Mouse (Mus musculus) kidney, adult 2 months (tissue): ENCODE results near the gene Epor. TPM values are rescaled to one million over a fixed set of nuclear protein-coding genes. Genes with fewer than 3 reads are reported as not detected.

ENCODE experiments used
- DNase-seq: peaks from one replicate; pipeline ENCODE4 v3.0.0; 2021
- H3K27ac ChIP-seq: fragments of 200-500 bp; 2 replicates; pipeline ENCODE4 v1.5.1; 2012; ENCODE audit warnings: low read depth, low read length, control low read depth, inconsistent platforms; ENCODE audit not compliant: insufficient read depth
- H3K27me3 ChIP-seq: fragments of 200-500 bp; replicated peaks from 2 replicates; pipeline ENCODE4 v1.6.1; 2012; ENCODE audit warnings: mild to moderate bottlenecking, moderate library complexity, low read length, inconsistent platforms; ENCODE audit not compliant: control insufficient read depth, insufficient read depth
- H3K36me3 ChIP-seq: fragments of 200-500 bp; 2 replicates; pipeline ENCODE4 v1.6.1; 2012; ENCODE audit warnings: mild to moderate bottlenecking, moderate library complexity, low read length, inconsistent platforms; ENCODE audit not compliant: control insufficient read depth, insufficient read depth
- H3K4me1 ChIP-seq: fragments of 200-500 bp; 2 replicates; pipeline ENCODE4 v1.6.1; 2011; ENCODE audit warnings: low read length; ENCODE audit not compliant: control insufficient read depth, insufficient read depth
- H3K4me3 ChIP-seq: fragments of 200-500 bp; 2 replicates; pipeline ENCODE4 v1.5.1; 2011; ENCODE audit warnings: mild to moderate bottlenecking, low read depth, low read length, control low read depth; ENCODE audit not compliant: insufficient read depth
- CTCF ChIP-seq: fragments of 200-500 bp; conservative IDR thresholded peaks from 2 replicates; pipeline ENCODE4 v1.5.1; 2011; ENCODE audit warnings: low read depth, mild to moderate bottlenecking, control low read depth, low read length, moderate library complexity, mixed read lengths; ENCODE audit not compliant: insufficient read depth, insufficient read length
- POLR2A ChIP-seq: fragments of 200-500 bp; IDR thresholded peaks from one replicate; pipeline ENCODE4 v1.6.1; 2011; ENCODE audit warnings: low read depth, low read length, control low read depth
- WGBS: fragments of 180-500 bp; shearing (Covaris S2); methylation state at CpG from one replicate; pipeline ENCODE4 v1.1.7; 2018; 5-methylcytosine and 5-hydroxymethylcytosine counted together
- polyA plus RNA-seq: library from polyadenylated mRNA; depleted of rRNA; stranded (reverse); fragments of >200 nt; gene quantifications from 2 replicates; pipeline ENCODE4 v1.2.3, GENCODE M21; 2012

Gene Epor
- polyA plus RNA-seq, 1 experiment, result 14.0 TPM

DNA sequence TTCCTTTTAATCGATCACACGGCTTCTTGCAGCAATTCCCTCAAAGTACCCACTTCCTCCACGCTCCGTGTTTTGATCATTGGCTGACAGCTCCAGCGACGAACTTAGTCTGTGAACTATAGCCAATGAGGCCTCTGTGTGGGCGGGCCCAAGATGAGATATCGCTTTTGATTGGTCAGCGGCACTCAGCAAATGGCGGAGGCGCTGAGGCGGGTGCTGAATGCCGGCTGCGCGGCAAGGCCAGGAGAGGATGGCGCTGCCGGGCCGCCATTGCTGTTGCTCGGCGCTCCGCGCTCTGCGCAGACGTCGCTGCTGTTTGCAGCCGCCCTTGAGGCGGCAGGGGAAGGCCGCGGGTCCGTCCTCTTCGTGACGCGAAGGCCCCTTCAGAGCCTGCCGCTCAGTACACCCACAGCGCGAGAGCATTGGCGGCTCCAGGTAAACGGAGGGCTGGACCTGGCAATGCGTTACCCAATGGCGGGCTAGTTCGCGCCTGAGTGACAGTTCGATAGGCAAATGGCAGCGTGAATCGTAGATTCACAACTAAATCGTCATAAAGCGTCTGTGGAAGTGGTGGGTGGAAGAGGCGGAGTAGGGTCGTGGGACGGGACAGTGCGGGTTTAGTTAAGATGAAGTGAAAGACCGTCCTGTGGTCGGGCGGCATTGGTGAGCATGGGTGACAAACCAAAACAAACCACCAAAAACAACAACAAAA, 7.6 kb downstream of the Epor start, which contains the start of gene Swsap1:
Swsap1 (plus strand) TSS at position 186 of the 712 bp plus-strand sequence.
- under 1% methylated on average over 54 of the region's 54 CpGs for WGBS
- Histone ChIP-seq H3K4me1 (peaks cover 7% of the 10 kb centered on the region), H3K36me3 (no peaks in the 10 kb centered on the region), H3K27ac (peak within 1 kb of the TSS; percentile 91), H3K4me3 (peak within 1 kb of the TSS; percentile 64), H3K27me3 (no peaks in the 10 kb centered on the region)
- peak; percentile 99 for DNase-seq
- TF ChIP-seq CTCF, result no peak
- peak; percentile 18 for TF ChIP-seq POLR2A

DNA sequence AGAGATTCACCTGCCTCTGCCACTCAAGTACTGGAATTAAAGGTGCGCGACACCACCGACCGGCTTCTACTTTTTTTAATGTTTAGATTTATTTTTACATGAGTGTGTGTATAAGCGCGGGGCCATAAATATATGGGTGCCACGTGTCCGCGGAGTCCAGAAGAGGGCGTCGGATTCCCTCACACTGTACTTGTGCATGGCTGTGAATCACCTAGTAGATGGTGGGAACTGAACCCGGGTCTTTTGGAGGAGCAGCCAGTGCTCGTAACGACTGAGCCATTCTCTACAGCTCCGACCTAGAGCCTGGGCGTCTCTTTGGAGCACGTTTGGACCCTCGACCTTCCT, 8.1 kb downstream of the Epor start:
- TF ChIP-seq CTCF (peak; percentile 42), POLR2A (no peak)
- DNase-seq, result no peak
- Histone ChIP-seq H3K27ac (peak overlapping the region; percentile 68; the same call in 1 of the 2 replicates), H3K4me3 (peak overlapping the region; percentile 60), H3K36me3 (no peaks in the 10 kb centered on the region), H3K4me1 (peaks cover 4% of the 10 kb centered on the region), H3K27me3 (no peaks in the 10 kb centered on the region)
- under 1% methylated on average over 18 of the region's 18 CpGs for WGBS

DNA sequence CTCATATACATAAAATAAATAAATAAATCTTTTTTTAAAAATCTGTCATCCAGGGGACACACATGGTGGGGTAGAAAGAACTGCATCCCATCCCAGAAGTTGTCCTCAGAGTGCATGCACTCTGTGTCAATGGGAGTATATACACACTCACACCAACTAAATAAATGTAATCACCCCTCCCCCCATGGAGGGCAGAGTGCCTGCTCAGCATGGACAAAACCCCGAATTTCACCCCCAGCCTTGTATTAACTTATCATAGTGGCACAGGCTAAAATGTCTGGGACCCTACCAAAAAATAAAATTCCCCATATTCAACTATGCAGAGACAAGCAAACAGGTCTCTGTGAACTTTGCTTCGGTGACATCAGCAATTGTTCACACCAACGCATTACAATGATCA, 8.7 kb downstream of the Epor start:
- WGBS, result 67% methylated on average over 3 of the region's 3 CpGs
- no peak for DNase-seq
- Histone ChIP-seq H3K27ac (no peak overlapping the region), H3K4me1 (peaks cover 3% of the 10 kb centered on the region; the same call in 1 of the 2 replicates), H3K27me3 (no peaks in the 10 kb centered on the region), H3K4me3 (no peak overlapping the region), H3K36me3 (no peaks in the 10 kb centered on the region)
- no peak for TF ChIP-seq POLR2A
- TF ChIP-seq CTCF, result no peak

DNA sequence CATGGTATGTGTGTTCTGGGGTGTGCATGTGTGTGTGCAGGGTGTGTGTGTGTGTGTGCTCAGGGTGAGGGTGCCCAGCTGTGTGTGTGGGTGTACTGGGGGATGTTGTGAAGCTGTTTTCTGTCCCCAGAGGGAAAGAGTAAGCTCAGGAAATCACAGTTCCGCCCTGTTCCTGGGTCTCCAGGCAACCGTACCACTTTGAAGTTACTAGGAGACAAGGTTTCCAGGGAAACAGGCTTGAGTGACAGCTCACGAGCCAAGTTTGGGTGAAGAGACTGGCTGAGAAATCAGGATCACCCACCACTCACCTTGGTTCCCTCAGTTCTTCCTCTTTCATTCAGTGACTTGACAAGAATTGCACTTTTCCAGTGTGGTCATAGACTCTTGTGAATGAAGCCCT, 9.7 kb downstream of the Epor start:
- Histone ChIP-seq H3K36me3 (no peaks in the 10 kb centered on the region), H3K4me3 (no peak overlapping the region), H3K27ac (no peak overlapping the region), H3K27me3 (no peaks in the 10 kb centered on the region), H3K4me1 (peaks cover 3% of the 10 kb centered on the region; the same call in 1 of the 2 replicates)
- WGBS, result 33% methylated on average over 3 of the region's 3 CpGs
- TF ChIP-seq CTCF (no peak), POLR2A (no peak)
- DNase-seq, result no peak

DNA sequence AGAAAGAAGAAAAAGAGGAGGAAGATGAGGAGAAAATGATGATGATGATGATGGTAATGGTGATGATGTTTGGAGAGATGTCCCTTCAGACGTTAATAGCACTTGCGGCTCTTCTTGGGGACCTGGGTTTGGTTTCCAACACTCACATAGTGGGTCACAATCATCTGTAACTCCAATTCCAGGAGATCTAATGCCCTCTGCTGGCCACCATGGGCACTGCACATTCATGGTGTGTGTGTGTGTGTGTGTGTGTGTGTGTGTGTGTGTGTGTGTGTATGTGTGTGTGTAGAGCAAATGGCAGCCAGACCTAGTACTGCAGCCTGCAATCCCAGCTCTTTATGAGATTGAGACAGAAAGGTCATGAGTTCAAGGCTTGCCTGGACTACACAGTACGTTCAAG, 11.3 kb downstream of the Epor start:
- whole genome bisulfite sequencing, result 76% methylated on average over 3 of the region's 3 CpGs
- DNase-seq, result no peak
- H3K4me1 ChIP-seq, result peaks cover 3% of the 10 kb centered on the region; the same call in 1 of the 2 replicates
- H3K27ac ChIP-seq, result no peak overlapping the region
- no peak overlapping the region for H3K4me3 ChIP-seq
- no peaks in the 10 kb centered on the region for H3K36me3 ChIP-seq
- peak; percentile 40 for TF ChIP-seq CTCF
- no peak for TF ChIP-seq POLR2A
- H3K27me3 ChIP-seq, result no peaks in the 10 kb centered on the region

DNA sequence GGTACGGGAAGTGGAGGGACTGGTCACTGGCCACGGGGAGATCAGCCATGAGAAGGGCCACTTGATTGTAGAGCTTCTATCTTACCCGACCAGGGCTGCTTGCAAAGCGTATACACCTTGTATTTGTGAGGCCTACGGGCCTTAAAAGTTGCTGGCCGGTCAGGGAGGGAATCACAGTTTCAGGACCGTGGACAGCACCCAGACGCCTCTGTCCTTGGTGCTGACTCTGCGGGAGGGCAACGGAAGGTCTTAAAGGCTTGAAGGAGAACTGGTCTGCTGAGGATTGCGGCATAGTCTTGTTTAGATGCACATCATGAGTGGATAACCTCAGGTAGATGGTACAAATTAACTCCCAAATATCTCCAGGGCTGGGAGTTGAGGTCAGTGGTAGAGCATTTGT, 13.0 kb downstream of the Epor start:
- peak; percentile 68 for DNase-seq
- whole genome bisulfite sequencing, result 14% methylated on average over 11 of the region's 11 CpGs
- no peaks in the 10 kb centered on the region for H3K36me3 ChIP-seq
- TF ChIP-seq CTCF (no peak; the same call in 1 of the 2 replicates), POLR2A (no peak)
- no peak overlapping the region for H3K4me3 ChIP-seq
- no peak overlapping the region for H3K27ac ChIP-seq
- no peaks in the 10 kb centered on the region for H3K27me3 ChIP-seq
- H3K4me1 ChIP-seq, result no peaks in the 10 kb centered on the region

DNA sequence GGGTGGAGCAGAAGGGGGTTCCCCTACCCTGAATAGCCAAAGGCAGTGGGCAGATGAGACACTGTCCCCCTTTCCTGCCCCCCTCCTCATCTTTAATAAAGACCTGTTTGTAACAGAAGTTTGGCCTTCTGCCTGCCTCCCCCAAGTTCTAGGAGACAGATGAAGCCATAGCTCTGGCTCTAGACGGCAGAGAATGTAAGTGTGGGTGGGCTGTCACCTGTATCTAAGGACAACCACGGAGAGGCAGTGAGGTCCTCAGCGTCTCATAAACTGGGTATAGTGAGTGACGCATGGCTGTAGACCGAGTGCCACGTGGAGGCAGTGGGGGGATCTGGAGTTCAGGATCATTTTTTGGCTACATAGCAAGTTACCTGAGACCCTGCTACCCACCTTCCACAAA, 14.5 kb downstream of the Epor start:
- TF ChIP-seq POLR2A (no peak), CTCF (no peak)
- Histone ChIP-seq H3K27ac (no peak overlapping the region), H3K27me3 (no peaks in the 10 kb centered on the region), H3K4me3 (no peak overlapping the region), H3K36me3 (no peaks in the 10 kb centered on the region), H3K4me1 (no peaks in the 10 kb centered on the region)
- WGBS, result 66% methylated on average over 6 of the region's 6 CpGs
- DNase-seq, result no peak
